Mouse (Mus musculus) cortical plate, adult 2 months (tissue): Measurements from ENCODE around the gene Sox10.

ENCODE experiments used
- CTCF ChIP-seq: fragments of 200-500 bp; IDR thresholded peaks from 2 replicates; pipeline ENCODE4 v1.5.1; 2011; ENCODE audit warnings: mild to moderate bottlenecking, control low read depth, low read length; ENCODE audit not compliant: insufficient read depth; ENCODE audit errors: extremely low read depth
- POLR2A ChIP-seq: fragments of 200-500 bp; IDR thresholded peaks from 2 replicates; pipeline ENCODE4 v1.6.1; 2011; ENCODE audit warnings: mild to moderate bottlenecking, low read length, control low read depth; ENCODE audit not compliant: insufficient read depth; ENCODE audit errors: extremely low read depth

DNA sequence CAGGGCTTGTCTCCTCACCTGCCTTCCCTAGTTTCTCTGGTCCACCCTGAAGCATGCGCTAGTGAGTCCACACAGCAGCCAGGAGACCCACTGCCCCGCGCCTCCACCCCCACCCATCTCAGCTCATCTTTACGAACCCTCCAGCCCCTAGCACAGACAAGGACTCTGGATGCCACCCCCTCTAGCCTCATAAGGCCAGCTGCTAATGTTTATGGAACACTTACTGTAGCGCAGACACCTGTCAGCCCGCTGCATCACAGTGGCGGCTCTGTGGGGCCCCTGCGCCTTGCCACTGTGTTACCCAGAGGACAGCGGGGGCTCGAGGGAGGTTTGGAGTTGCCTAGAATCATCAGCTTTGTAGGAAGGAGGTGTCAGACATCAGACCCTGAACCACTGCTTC is 37.5 kb upstream of the Sox10 start:
- TF ChIP-seq POLR2A (no peak), CTCF (no peak)
